Mouse (Mus musculus) lung, adult 2 months (tissue): ENCODE data around the gene Zfp791. TPM values are rescaled to one million over a fixed set of nuclear protein-coding genes. Genes with fewer than 3 reads are reported as not detected.

Source experiments
- DNase-seq: peaks from one replicate; pipeline ENCODE4 v3.0.0; 2022
- H3K4me1 ChIP-seq: fragments of 200-500 bp; 2 replicates; pipeline ENCODE4 v1.6.1; 2011; ENCODE audit warnings: low read length; ENCODE audit not compliant: control insufficient read depth, insufficient read depth
- H3K4me3 ChIP-seq: fragments of 200-500 bp; replicated peaks from 2 replicates; pipeline ENCODE3; 2011; ENCODE audit warnings: low read depth, mild to moderate bottlenecking, control low read depth, low read length; ENCODE audit errors: extremely low read depth
- CTCF ChIP-seq: fragments of 200-500 bp; IDR thresholded peaks from 2 replicates; pipeline ENCODE4 v1.5.1; 2011; ENCODE audit warnings: mild to moderate bottlenecking, low read length, control low read depth; ENCODE audit not compliant: insufficient read depth
- POLR2A ChIP-seq: fragments of 200-500 bp; IDR thresholded peaks from 2 replicates; pipeline ENCODE4 v1.6.1; 2011; ENCODE audit warnings: low read depth, mild to moderate bottlenecking, control low read depth, low read length, borderline replicate concordance; ENCODE audit errors: extremely low read depth
- WGBS: fragments of 180-500 bp; shearing (Covaris S2); methylation state at CpG from one replicate; pipeline ENCODE4 v1.1.7; 2018; 5-methylcytosine and 5-hydroxymethylcytosine counted together
- polyA plus RNA-seq: library from polyadenylated mRNA; depleted of rRNA; stranded (reverse); fragments of >200 nt; gene quantifications from 2 replicates; pipeline ENCODE4 v1.2.3, GENCODE M21; 2012

Gene Zfp791
- polyA plus RNA-seq, 1 experiment, result 0.66 TPM

GRCm38 (mm10) chr8:85074167-85074566 is 48.7 kb downstream of the Zfp791 start:
- Histone ChIP-seq H3K4me3 (no peak overlapping the region), H3K4me1 (peaks cover 8% of the 10 kb centered on the region)
- WGBS, result 77% methylated on average over 10 of the region's 10 CpGs
- no peak for DNase-seq
- TF ChIP-seq CTCF, result no peak
- no peak for TF ChIP-seq POLR2A

GRCm38 (mm10) chr8:85073041-85073612 is 49.8 kb downstream of the Zfp791 start:
- H3K4me3 ChIP-seq, result no peak overlapping the region
- no peak for DNase-seq
- H3K4me1 ChIP-seq, result peaks cover 8% of the 10 kb centered on the region
- 84% methylated on average over 15 of the region's 15 CpGs for WGBS
- TF ChIP-seq CTCF (no peak), POLR2A (no peak)

GRCm38 (mm10) chr8:85072364-85072929 is 50.4 kb downstream of the Zfp791 start:
- DNase-seq, result no peak

GRCm38 (mm10) chr8:85071514-85072281 is 51.2 kb downstream of the Zfp791 start, which contains the start of gene Dhps:
TSS of gene Dhps (plus strand) at chr8:85071757.
- DNase-seq, result peak; percentile 88
- Histone ChIP-seq H3K4me1 (peaks cover 8% of the 10 kb centered on the region), H3K4me3 (peak within 1 kb of the TSS; percentile 79)
- under 1% methylated on average over 68 of the region's 68 CpGs for WGBS
- TF ChIP-seq POLR2A (peak; percentile 64), CTCF (no peak)

More at GRCm38 (mm10) chr8:85072364-85072929, 50.4 kb downstream of the Zfp791 start:
- WGBS, result 30% methylated on average over 9 of the region's 9 CpGs
- TF ChIP-seq CTCF (no peak), POLR2A (no peak)
- Histone ChIP-seq H3K4me3 (peak overlapping the region; percentile 79), H3K4me1 (peaks cover 8% of the 10 kb centered on the region)

- Histone ChIP-seq H3K4me1 (peaks cover 8% of the 10 kb centered on the region), H3K4me3 (no peak overlapping the region)
- no peak for TF ChIP-seq POLR2A
- no peak for TF ChIP-seq CTCF
- DNase-seq, result no peak
- WGBS, result 70% methylated on average over 5 of the region's 5 CpGs
Measured at GRCm38 (mm10) chr8:85071041-85071440, 51.9 kb downstream of the Zfp791 start.

GRCm38 (mm10) chr8:85067982-85068381 is 54.9 kb downstream of the Zfp791 start, which contains the start of gene Gm5741:
TSS of gene Gm5741 (minus strand) at chr8:85067982.
- no peak within 1 kb of the TSS for H3K4me3 ChIP-seq
- DNase-seq, result no peak
- peaks cover 7% of the 10 kb centered on the region for H3K4me1 ChIP-seq
- TF ChIP-seq POLR2A, result no peak
- no peak for TF ChIP-seq CTCF

GRCm38 (mm10) chr8:85067155-85067554 is 55.7 kb downstream of the Zfp791 start:
- H3K4me1 ChIP-seq, result peaks cover 3% of the 10 kb centered on the region
- DNase-seq, result no peak
- no peak overlapping the region for H3K4me3 ChIP-seq
- 96% methylated on average over 2 of the region's 2 CpGs for WGBS
- TF ChIP-seq CTCF (no peak), POLR2A (no peak)

- no peak for TF ChIP-seq CTCF
- TF ChIP-seq POLR2A, result no peak
- Histone ChIP-seq H3K4me3 (no peak overlapping the region), H3K4me1 (peaks cover 2% of the 10 kb centered on the region; the same call in 1 of the 2 replicates)
- DNase-seq, result no peak
- 40% methylated on average over 2 of the region's 2 CpGs for whole genome bisulfite sequencing
Measured at GRCm38 (mm10) chr8:85065213-85065612, 57.7 kb downstream of the Zfp791 start.

GRCm38 (mm10) chr8:85062603-85063002 is 60.3 kb downstream of the Zfp791 start:
- peaks cover 2% of the 10 kb centered on the region; the same call in 1 of the 2 replicates for H3K4me1 ChIP-seq
- no peak overlapping the region for H3K4me3 ChIP-seq
- TF ChIP-seq CTCF (no peak), POLR2A (no peak)
- no peak for DNase-seq
- 95% methylated on average over 4 of the region's 4 CpGs for WGBS
